Mouse (Mus musculus): ENCODE measurements around the gene Gm14597. TPM values are rescaled to one million over a fixed set of nuclear protein-coding genes. Genes with fewer than 3 reads are reported as not detected.
"Not testable (repeated sequence)": the region's sequence is repeated elsewhere in the genome, so short reads cannot be mapped to it uniquely, and the experiment has no call there.

Gm14597 gene
- polyA plus RNA-seq (2014; fragmentation: Nextera tagmentation; extraction: Ambion mirVana): not detected in 2 replicates

- 73% methylated on average over 2 of the region's 4 CpGs for WGBS
- H3K4me2 ChIP-seq (ENCODE audit: low read depth, low read length): peak within 1 kb of the TSS; percentile 55
- not testable (repeated sequence) for H3K4me1 ChIP-seq (ENCODE audit: control insufficient read depth, insufficient read depth, low read length); ATAC-seq (replicated peaks; ENCODE audit: insufficient number of reproducible peaks, low FRiP score, low TSS enrichment, low read depth); H3K9me3 ChIP-seq (replicated peaks; ENCODE audit: control insufficient read depth, low read length); H3K27me3 ChIP-seq (ENCODE audit: control insufficient read depth, insufficient read depth, low read length); H3K27ac ChIP-seq (replicated peaks; ENCODE audit: low read depth, low read length); DNase-seq (ENCODE audit: low spot score); H3K36me3 ChIP-seq (replicated peaks; ENCODE audit: control insufficient read depth, insufficient read depth, low read depth, low read length)
- peak within 1 kb of the TSS; percentile 47 for H3K9ac ChIP-seq (replicated peaks; ENCODE audit: low read length)
- H3K4me3 ChIP-seq (ENCODE audit: low read depth, low read length): peak within 1 kb of the TSS; percentile 34
Observed at GRCm38 (mm10) chrX:53608879-53609278, at the start of gene Gm14597. TSS of gene Gm14597 (minus strand) at chrX:53608979.

GRCm38 (mm10) chrX:53652917-53653316 lies 44.1 kb upstream of the Gm14597 start:
- not testable (repeated sequence) for H3K4me3 ChIP-seq (ENCODE audit: low read depth, low read length); H3K27ac ChIP-seq (replicated peaks; ENCODE audit: low read depth, low read length); H3K36me3 ChIP-seq (replicated peaks; ENCODE audit: control insufficient read depth, insufficient read depth, low read depth, low read length); H3K27me3 ChIP-seq (ENCODE audit: control insufficient read depth, insufficient read depth, low read length); H3K4me1 ChIP-seq (ENCODE audit: control insufficient read depth, insufficient read depth, low read length); H3K9ac ChIP-seq (replicated peaks; ENCODE audit: low read length); ATAC-seq (replicated peaks; ENCODE audit: insufficient number of reproducible peaks, low FRiP score, low TSS enrichment, low read depth); H3K4me2 ChIP-seq (ENCODE audit: low read depth, low read length); H3K9me3 ChIP-seq (replicated peaks; ENCODE audit: control insufficient read depth, low read length); DNase-seq (ENCODE audit: low spot score)
- WGBS: 71% methylated on average over 4 of the region's 4 CpGs

- Histone ChIP-seq H3K27ac (replicated peaks; ENCODE audit: low read depth, low read length) (no peak overlapping the region), H3K9me3 (replicated peaks; ENCODE audit: control insufficient read depth, low read length) (no peaks in the 10 kb centered on the region), H3K4me3 (ENCODE audit: low read depth, low read length) (no peak overlapping the region), H3K4me1 (ENCODE audit: control insufficient read depth, insufficient read depth, low read length) (no peaks in the 10 kb centered on the region), H3K36me3 (replicated peaks; ENCODE audit: control insufficient read depth, insufficient read depth, low read depth, low read length) (no peaks in the 10 kb centered on the region), H3K27me3 (ENCODE audit: control insufficient read depth, insufficient read depth, low read length) (no peaks in the 10 kb centered on the region), H3K9ac (replicated peaks; ENCODE audit: low read length) (no peak overlapping the region), H3K4me2 (ENCODE audit: low read depth, low read length) (no peak overlapping the region)
- 91% methylated on average over 6 of the region's 6 CpGs for WGBS
- DNase-seq (ENCODE audit: low spot score) (no peak), ATAC-seq (replicated peaks; ENCODE audit: insufficient number of reproducible peaks, low FRiP score, low TSS enrichment, low read depth) (no peak)
Observed at GRCm38 (mm10) chrX:53645885-53646284, 37.1 kb upstream of the Gm14597 start.

DNA sequence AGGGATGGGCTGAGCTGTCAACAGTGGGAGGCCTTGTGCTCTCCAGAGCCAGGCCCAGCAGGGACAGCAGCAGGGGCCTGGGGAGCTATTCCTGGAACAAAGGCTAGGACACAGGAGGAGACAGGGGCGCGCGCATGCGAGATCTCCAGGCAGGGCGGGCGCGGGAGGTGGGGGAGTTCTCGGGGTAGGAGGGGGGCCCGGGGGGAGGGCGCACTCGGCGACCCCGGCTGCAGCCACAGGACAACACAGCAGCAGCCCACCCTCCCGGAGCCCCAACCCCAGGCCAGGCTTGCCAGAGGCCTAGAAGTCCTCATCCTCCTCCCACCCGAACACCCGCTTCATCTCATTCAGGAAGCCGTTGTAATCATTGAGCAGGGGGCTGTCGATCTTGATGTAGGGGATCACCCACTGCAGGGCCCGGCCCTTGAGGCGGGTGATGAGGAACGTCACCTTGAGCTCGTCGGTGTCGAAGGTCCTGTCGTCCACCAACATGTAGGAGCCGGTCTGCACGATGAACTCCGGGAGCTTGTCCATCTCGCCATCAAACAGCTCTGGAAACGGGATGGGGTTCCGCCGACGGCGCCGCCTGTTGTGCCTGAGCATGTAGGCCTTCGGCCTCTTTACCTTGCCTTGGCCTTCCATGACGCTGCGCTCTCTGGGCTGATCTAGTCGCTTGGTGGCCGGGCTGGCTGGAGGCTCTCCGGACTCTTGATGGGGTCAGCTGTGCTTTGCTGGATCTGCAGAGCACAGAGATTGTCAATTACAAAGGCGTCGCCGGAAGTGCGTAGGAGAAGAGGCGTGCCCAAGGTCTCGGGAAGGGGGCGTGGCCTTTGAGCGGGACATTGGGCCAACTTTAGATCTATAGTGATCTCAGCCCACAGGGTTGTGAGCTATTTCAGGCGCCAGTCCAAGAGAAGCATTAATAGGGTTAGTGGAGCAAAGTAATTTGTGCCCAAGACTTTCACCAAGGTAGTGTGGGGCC lies 34.5 kb upstream of the Gm14597 start, which contains the start of gene Rtl8a:
TSS of gene Rtl8a (minus strand) at position 703 of the 982 bp plus-strand sequence.
- H3K4me3 ChIP-seq (ENCODE audit: low read depth, low read length): peak within 1 kb of the TSS; percentile 25; the same call in 1 of the 2 replicates
- ATAC-seq (replicated peaks; ENCODE audit: insufficient number of reproducible peaks, low FRiP score, low TSS enrichment, low read depth) (peak; percentile 90), DNase-seq (ENCODE audit: low spot score) (peak; percentile 85)
- not testable (repeated sequence) for H3K9ac ChIP-seq (replicated peaks; ENCODE audit: low read length); H3K27me3 ChIP-seq (ENCODE audit: control insufficient read depth, insufficient read depth, low read length); H3K9me3 ChIP-seq (replicated peaks; ENCODE audit: control insufficient read depth, low read length); H3K27ac ChIP-seq (replicated peaks; ENCODE audit: low read depth, low read length); H3K36me3 ChIP-seq (replicated peaks; ENCODE audit: control insufficient read depth, insufficient read depth, low read depth, low read length); H3K4me1 ChIP-seq (ENCODE audit: control insufficient read depth, insufficient read depth, low read length)
- peak within 1 kb of the TSS; percentile 21; the same call in 1 of the 2 replicates for H3K4me2 ChIP-seq (ENCODE audit: low read depth, low read length)
- 23% methylated on average over 11 of the region's 50 CpGs for WGBS

DNA sequence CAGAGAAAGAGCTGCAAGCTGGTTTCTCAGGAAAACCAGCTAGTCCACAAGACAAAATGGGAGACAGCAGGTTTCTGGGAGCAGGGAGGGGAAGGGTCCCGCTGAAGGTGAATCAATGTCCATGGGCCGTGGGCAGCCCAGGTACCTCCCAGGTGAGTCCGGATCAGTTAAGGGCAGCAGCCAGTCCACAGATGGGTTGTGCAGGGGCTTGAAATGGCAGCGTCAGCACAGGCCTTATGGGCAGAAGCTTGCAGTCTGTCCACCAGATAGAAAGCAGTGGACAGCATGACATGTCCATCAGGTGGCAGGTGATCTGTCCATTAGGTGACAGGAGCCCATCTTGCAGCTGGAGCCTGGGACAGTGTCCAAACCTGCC lies 33.8 kb upstream of the Gm14597 start:
- WGBS: 69% methylated on average over 3 of the region's 4 CpGs
- H3K36me3 ChIP-seq (replicated peaks; ENCODE audit: control insufficient read depth, insufficient read depth, low read depth, low read length); H3K9me3 ChIP-seq (replicated peaks; ENCODE audit: control insufficient read depth, low read length); H3K27me3 ChIP-seq (ENCODE audit: control insufficient read depth, insufficient read depth, low read length); H3K4me1 ChIP-seq (ENCODE audit: control insufficient read depth, insufficient read depth, low read length); DNase-seq (ENCODE audit: low spot score); ATAC-seq (replicated peaks; ENCODE audit: insufficient number of reproducible peaks, low FRiP score, low TSS enrichment, low read depth); H3K4me3 ChIP-seq (ENCODE audit: low read depth, low read length); H3K4me2 ChIP-seq (ENCODE audit: low read depth, low read length); H3K27ac ChIP-seq (replicated peaks; ENCODE audit: low read depth, low read length); H3K9ac ChIP-seq (replicated peaks; ENCODE audit: low read length): not testable (repeated sequence)

DNA sequence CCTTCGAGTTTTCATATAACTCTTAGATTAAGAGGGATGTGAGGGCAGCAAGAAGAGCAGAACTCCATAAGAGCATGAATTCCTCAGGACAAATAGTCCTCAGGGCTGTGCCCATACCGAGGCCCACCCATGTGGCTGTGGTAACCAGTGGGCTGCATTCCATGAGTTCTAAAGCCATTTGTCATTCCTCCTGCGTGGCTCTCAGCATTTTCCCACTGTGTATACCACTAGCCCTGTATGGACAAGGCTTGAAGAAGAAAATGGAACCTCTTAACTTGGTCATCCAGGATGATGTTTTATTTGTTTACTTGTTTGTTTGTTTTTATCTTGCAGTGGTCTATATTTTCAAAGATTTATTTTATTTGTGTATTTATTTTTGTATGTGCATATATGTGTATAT lies 29.3 kb upstream of the Gm14597 start:
- 49% methylated on average over 3 of the region's 3 CpGs for WGBS
- H3K9ac ChIP-seq (replicated peaks; ENCODE audit: low read length); ATAC-seq (replicated peaks; ENCODE audit: insufficient number of reproducible peaks, low FRiP score, low TSS enrichment, low read depth); H3K27me3 ChIP-seq (ENCODE audit: control insufficient read depth, insufficient read depth, low read length); H3K4me3 ChIP-seq (ENCODE audit: low read depth, low read length); H3K9me3 ChIP-seq (replicated peaks; ENCODE audit: control insufficient read depth, low read length); H3K27ac ChIP-seq (replicated peaks; ENCODE audit: low read depth, low read length); H3K36me3 ChIP-seq (replicated peaks; ENCODE audit: control insufficient read depth, insufficient read depth, low read depth, low read length); H3K4me2 ChIP-seq (ENCODE audit: low read depth, low read length); H3K4me1 ChIP-seq (ENCODE audit: control insufficient read depth, insufficient read depth, low read length); DNase-seq (ENCODE audit: low spot score): not testable (repeated sequence)

DNA sequence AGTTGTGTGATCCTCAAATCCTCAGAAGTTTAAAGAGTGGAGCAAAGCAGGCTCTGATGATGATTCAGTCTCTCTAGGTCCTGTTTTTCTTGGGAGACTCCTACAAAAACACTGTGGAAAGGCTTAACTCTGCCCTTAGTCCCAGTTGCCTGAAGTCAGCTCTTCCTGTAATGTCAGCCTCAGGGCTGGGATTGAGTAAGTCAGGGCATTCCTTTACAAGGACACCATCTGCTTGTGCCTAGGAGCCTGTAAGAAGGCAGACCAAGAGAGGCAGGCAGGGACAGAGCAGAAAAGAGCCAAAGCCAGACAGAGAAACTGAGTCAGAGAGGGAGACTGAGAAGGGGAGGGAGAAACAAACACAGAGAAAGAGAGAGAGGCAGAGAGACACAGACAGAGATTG lies 2.6 kb upstream of the Gm14597 start:
- not testable (repeated sequence) for H3K27me3 ChIP-seq (ENCODE audit: control insufficient read depth, insufficient read depth, low read length); H3K4me3 ChIP-seq (ENCODE audit: low read depth, low read length); H3K9ac ChIP-seq (replicated peaks; ENCODE audit: low read length); H3K4me1 ChIP-seq (ENCODE audit: control insufficient read depth, insufficient read depth, low read length); DNase-seq (ENCODE audit: low spot score); H3K36me3 ChIP-seq (replicated peaks; ENCODE audit: control insufficient read depth, insufficient read depth, low read depth, low read length); ATAC-seq (replicated peaks; ENCODE audit: insufficient number of reproducible peaks, low FRiP score, low TSS enrichment, low read depth); H3K4me2 ChIP-seq (ENCODE audit: low read depth, low read length); H3K27ac ChIP-seq (replicated peaks; ENCODE audit: low read depth, low read length); H3K9me3 ChIP-seq (replicated peaks; ENCODE audit: control insufficient read depth, low read length)

DNA sequence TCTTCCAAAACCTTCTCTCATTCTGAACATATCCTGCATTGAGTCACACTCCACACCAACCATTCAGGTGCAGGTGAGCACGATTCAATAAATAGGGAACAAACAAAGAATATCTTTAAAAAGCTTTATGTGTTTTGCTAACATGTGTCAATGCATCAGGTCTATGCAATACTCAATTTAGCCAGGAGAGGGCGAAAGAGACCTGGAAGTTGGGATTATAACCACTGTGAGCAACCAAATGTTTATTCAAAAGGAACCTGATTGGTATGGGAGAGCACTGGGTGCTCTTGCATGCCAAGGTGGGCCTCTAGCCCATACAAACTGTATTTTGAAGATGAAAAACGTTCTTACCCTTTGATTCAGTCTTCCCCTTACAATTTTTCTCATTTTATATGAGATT lies 1.8 kb upstream of the Gm14597 start:
- H3K27me3 ChIP-seq (ENCODE audit: control insufficient read depth, insufficient read depth, low read length): no peaks in the 10 kb centered on the region
- H3K4me2 ChIP-seq (ENCODE audit: low read depth, low read length): no peak overlapping the region
- DNase-seq (ENCODE audit: low spot score): peak; percentile 78
- H3K4me3 ChIP-seq (ENCODE audit: low read depth, low read length): no peak overlapping the region
- H3K36me3 ChIP-seq (replicated peaks; ENCODE audit: control insufficient read depth, insufficient read depth, low read depth, low read length): no peaks in the 10 kb centered on the region
- H3K4me1 ChIP-seq (ENCODE audit: control insufficient read depth, insufficient read depth, low read length): no peaks in the 10 kb centered on the region
- no peaks in the 10 kb centered on the region for H3K9me3 ChIP-seq (replicated peaks; ENCODE audit: control insufficient read depth, low read length)
- WGBS: 5% methylated on average over 3 of the region's 3 CpGs
- H3K27ac ChIP-seq (replicated peaks; ENCODE audit: low read depth, low read length): no peak overlapping the region
- no peak for ATAC-seq (replicated peaks; ENCODE audit: insufficient number of reproducible peaks, low FRiP score, low TSS enrichment, low read depth)
- no peak overlapping the region for H3K9ac ChIP-seq (replicated peaks; ENCODE audit: low read length)
